Mouse (Mus musculus) liver, embryonic 14.5 days (tissue): ENCODE measurements at regions not wholly inside any gene's neighbourhood (a gene's known extent, or its start where the extent isn't known, plus 50 kb on each side); places are given as distances from the start of the nearest gene placed in this dataset.

Source experiments
- ATAC-seq: fragments of 200-750 bp; cut with Nextera tagmentation; 2 replicates; pipeline ENCODE4 v1.8.0; 2017; ENCODE audit warnings: moderate number of reproducible peaks, mild to moderate bottlenecking, moderate library complexity; ENCODE audit not compliant: insufficient read depth
- DNase-seq, 3 experiments: peaks; one replicate each; pipeline ENCODE4 v3.0.0-alpha.2; 2012 to 2013; ENCODE audit warnings: low read depth in 3 of 3, low spot score in 3 of 3
- H3K27ac ChIP-seq: fragments of 300-500 bp; sonication (generic); 2 replicates; pipeline ENCODE4 v1.5.1; 2014; ENCODE audit warnings: moderate library complexity, mild to moderate bottlenecking, control low read depth, inconsistent platforms
- H3K27me3 ChIP-seq: fragments of 300-500 bp; sonication (generic); 2 replicates; pipeline ENCODE4 v1.6.1; 2014; ENCODE audit warnings: mild to moderate bottlenecking, low read length, moderate library complexity; ENCODE audit not compliant: control insufficient read depth, insufficient read depth
- H3K36me3 ChIP-seq: fragments of 300-500 bp; sonication (generic); replicated peaks from 2 replicates; pipeline ENCODE4 v1.6.1; 2014; ENCODE audit warnings: low read depth; ENCODE audit not compliant: control insufficient read depth, insufficient read depth
- H3K4me1 ChIP-seq, 2 experiments: fragments of 200-500 bp in 1 of 2; fragments of 300-500 bp in 1 of 2; sonication (generic) in 1 of 2; replicated peaks; 2 replicates each; pipeline ENCODE4 v1.6.1; 2012 to 2014; ENCODE audit warnings: antibody characterized with exemption in 1 of 2, inconsistent platforms in 1 of 2, low read length in 1 of 2; ENCODE audit not compliant: control insufficient read depth in 2 of 2, insufficient read depth in 2 of 2
- H3K4me2 ChIP-seq: fragments of 300-500 bp; sonication (generic); 2 replicates; pipeline ENCODE4 v1.6.1; 2014; ENCODE audit warnings: low read depth, mild to moderate bottlenecking, control low read depth, moderate library complexity
- H3K4me3 ChIP-seq, 2 experiments: fragments of 200-500 bp in 1 of 2; fragments of 300-500 bp in 1 of 2; sonication (generic) in 1 of 2; 2 replicates each; pipeline ENCODE4 v1.5.1; 2012 to 2014; ENCODE audit warnings: low read depth in 2 of 2, low read length in 2 of 2, mild to moderate bottlenecking in 2 of 2, control low read depth in 1 of 2, inconsistent platforms in 1 of 2, moderate library complexity in 1 of 2; ENCODE audit not compliant: insufficient read depth in 1 of 2
- H3K9ac ChIP-seq: fragments of 300-500 bp; sonication (generic); replicated peaks from 2 replicates; pipeline ENCODE4 v1.6.1; 2014; ENCODE audit warnings: mild to moderate bottlenecking, control low read depth, moderate library complexity
- H3K9me3 ChIP-seq: fragments of 300-500 bp; sonication (generic); 2 replicates; pipeline ENCODE4 v1.6.1; 2016; ENCODE audit warnings: low read length, mixed read lengths; ENCODE audit not compliant: control insufficient read depth
- CTCF ChIP-seq: IDR thresholded peaks from 2 replicates; pipeline ENCODE4 v1.5.1; 2016; ENCODE audit warnings: antibody characterized with exemption, low read depth, control low read depth
- EP300 ChIP-seq: IDR thresholded peaks from 2 replicates; pipeline ENCODE4 v1.6.1; 2016; ENCODE audit warnings: antibody characterized with exemption, low read depth
- WGBS: fragments of 180-500 bp; shearing (Covaris S2); extraction: QIAGEN DNeasy Blood & Tissue Kit; methylation state at CpG from one replicate; pipeline ENCODE4 v1.1.7; 2014; ENCODE audit not compliant: insufficient replicate concordance; 5-methylcytosine and 5-hydroxymethylcytosine counted together

GRCm38 (mm10) chr2:179293114-179293513 is 149.1 kb upstream of the Cdh4 start:
- no peaks in the 10 kb centered on the region for H3K4me1 ChIP-seq
- H3K36me3 ChIP-seq: no peaks in the 10 kb centered on the region
- H3K4me3 ChIP-seq: no peak overlapping the region
- H3K9me3 ChIP-seq: no peaks in the 10 kb centered on the region
- TF ChIP-seq EP300: no peak
- H3K9ac ChIP-seq: no peak overlapping the region
- H3K4me2 ChIP-seq: no peak overlapping the region
- DNase-seq (no peak), ATAC-seq (no peak)
- H3K27ac ChIP-seq: no peak overlapping the region
- no peaks in the 10 kb centered on the region for H3K27me3 ChIP-seq
- 66% methylated on average over 8 of the region's 8 CpGs for WGBS

- 74% methylated on average over 9 of the region's 9 CpGs for WGBS
- no peaks in the 10 kb centered on the region for H3K27me3 ChIP-seq
- no peak for ATAC-seq
- no peak for TF ChIP-seq CTCF
- no peak overlapping the region for H3K27ac ChIP-seq
- no peak for DNase-seq
- H3K9ac ChIP-seq: no peak overlapping the region
- H3K4me1 ChIP-seq: no peaks in the 10 kb centered on the region
- H3K36me3 ChIP-seq: no peaks in the 10 kb centered on the region
- no peak overlapping the region for H3K4me2 ChIP-seq
- H3K9me3 ChIP-seq: no peaks in the 10 kb centered on the region
- H3K4me3 ChIP-seq: no peak overlapping the region
These were observed 145.2 kb upstream of the Cdh4 start for GRCm38 (mm10) chr2:179297057-179297456.

- H3K4me2 ChIP-seq: no peak overlapping the region
- H3K4me1 ChIP-seq: no peaks in the 10 kb centered on the region
- ATAC-seq (no peak), DNase-seq (no peak)
- 29% methylated on average over 8 of the region's 8 CpGs for WGBS
- no peaks in the 10 kb centered on the region for H3K9me3 ChIP-seq
- H3K36me3 ChIP-seq: no peaks in the 10 kb centered on the region
- H3K27me3 ChIP-seq: no peaks in the 10 kb centered on the region
- no peak overlapping the region for H3K27ac ChIP-seq
- no peak overlapping the region for H3K9ac ChIP-seq
- H3K4me3 ChIP-seq: no peak overlapping the region
- TF ChIP-seq EP300: no peak
- TF ChIP-seq CTCF: no peak
These were observed 138.5 kb upstream of the Cdh4 start for GRCm38 (mm10) chr2:179303765-179304164.

DNA sequence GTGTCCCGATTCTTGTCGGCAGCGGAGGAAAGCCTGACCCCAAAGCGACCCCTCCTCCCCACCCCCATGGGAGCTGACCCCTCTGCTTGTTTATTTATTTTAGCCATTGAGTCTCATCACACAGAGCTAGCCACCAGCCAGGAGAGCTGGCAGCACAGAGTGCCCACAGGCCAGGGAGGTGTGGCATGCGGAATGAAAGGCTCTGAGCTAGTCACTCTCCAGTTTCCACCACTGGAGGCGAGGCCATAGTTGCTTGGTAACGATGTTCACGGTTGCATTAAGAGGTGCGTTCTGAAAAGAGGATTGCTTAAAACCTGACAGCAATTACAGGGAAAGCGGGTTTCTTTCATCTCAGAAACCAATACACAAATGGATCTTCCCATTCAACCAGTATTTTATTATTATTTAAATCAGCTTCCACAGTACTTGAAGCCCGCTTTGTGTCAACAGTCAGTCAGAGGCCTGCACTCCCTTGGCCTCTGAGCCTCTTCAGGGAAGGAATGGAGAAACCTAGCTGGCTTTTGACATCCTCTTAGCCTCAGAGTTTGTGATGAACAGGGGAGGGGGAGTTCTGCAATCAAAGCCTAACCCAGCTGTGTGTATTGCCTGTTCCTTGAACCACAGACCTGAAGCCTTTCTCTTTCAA is 134.8 kb upstream of the Cdh4 start:
- TF ChIP-seq EP300 (no peak), CTCF (no peak)
- no peak overlapping the region for H3K4me3 ChIP-seq
- H3K27ac ChIP-seq: no peak overlapping the region
- no peaks in the 10 kb centered on the region for H3K9me3 ChIP-seq
- no peaks in the 10 kb centered on the region for H3K4me1 ChIP-seq
- no peak overlapping the region for H3K4me2 ChIP-seq
- ATAC-seq (no peak), DNase-seq (no peak)
- no peaks in the 10 kb centered on the region for H3K27me3 ChIP-seq
- H3K9ac ChIP-seq: no peak overlapping the region
- H3K36me3 ChIP-seq: no peaks in the 10 kb centered on the region
- WGBS: 29% methylated on average over 11 of the region's 11 CpGs

DNA sequence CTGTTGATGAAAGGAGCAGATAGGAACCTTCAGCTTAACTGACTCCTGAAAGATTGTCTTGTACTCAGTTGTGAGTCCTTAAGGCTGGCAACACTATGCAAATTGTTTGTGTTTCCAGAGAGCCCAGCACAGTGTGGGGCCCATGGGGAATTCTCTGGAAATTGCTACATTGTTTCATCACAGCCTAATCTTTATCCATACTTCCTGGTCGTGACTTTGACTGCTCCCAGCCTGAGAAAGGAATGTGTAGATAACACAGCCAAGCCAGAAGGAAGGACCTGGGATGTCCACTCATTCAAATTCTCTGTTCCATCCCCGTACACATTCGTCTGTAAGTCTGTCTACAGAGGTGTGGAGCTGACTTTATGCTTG is 134.3 kb upstream of the Cdh4 start:
- Histone ChIP-seq H3K36me3 (no peaks in the 10 kb centered on the region), H3K27me3 (no peaks in the 10 kb centered on the region), H3K4me2 (no peak overlapping the region), H3K9ac (no peak overlapping the region), H3K27ac (no peak overlapping the region), H3K9me3 (no peaks in the 10 kb centered on the region), H3K4me3 (no peak overlapping the region), H3K4me1 (no peaks in the 10 kb centered on the region)
- DNase-seq (no peak), ATAC-seq (no peak)
- 13% methylated on average over 3 of the region's 3 CpGs for WGBS
- TF ChIP-seq CTCF: no peak
- TF ChIP-seq EP300: no peak
